Mouse (Mus musculus): ENCODE measurements around the gene Agrp.

DNA sequence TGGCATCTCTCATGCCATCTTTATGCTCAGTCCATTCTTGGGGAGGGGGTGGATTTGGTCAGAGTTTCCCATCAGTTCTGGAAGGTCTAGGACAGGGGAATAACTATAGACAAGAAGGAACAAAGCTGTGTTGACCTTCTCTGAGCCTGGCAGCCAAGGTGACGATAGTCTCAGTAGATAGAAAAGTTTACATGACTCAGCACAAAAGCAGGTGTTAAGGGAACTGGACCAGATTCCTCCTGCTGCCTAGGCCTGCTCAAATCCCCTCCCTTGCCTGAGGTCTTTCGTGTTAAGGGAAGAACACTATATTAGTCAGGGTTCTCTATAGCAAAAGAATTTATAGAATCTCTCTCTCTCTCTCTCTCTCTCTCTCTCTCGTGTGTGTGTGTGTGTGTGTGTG is 57.5 kb downstream of the Agrp start:
- TF ChIP-seq CTCF (IDR thresholded peaks at IDR 0.05) (no peak), EP300 (IDR thresholded peaks at IDR 0.05) (no peak)
